Mouse (Mus musculus): Measurements from ENCODE around the gene Ankrd13b.

Gene Ankrd13b

GRCm38 (mm10) chr11:77508068-77509021 is 18.9 kb upstream of the Ankrd13b start:
- DNase-seq (ENCODE audit: low spot score in 2 of 2) = peak; percentile 81 to 83

DNA sequence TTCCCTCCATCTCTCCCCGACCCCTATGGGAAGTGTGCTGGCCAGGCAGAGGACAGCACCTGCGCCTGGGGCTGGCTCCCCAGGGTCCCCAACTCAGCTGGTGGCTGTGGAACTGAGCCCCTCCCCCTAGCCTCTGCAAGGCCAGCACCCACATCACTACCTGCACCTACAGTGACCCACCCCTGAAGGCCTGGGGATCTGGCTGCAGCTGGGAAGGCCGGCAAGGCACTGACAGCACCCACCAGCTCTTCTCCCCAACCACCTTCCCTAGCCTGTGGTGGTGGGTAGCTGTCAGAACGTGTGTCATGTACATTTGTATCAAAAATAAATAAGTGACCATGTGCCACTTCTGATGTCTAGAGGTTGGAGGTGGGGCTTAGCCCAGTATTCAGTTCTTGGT is 17.9 kb upstream of the Ankrd13b start:
- no peak for DNase-seq (ENCODE audit: low spot score in 2 of 2)

DNA sequence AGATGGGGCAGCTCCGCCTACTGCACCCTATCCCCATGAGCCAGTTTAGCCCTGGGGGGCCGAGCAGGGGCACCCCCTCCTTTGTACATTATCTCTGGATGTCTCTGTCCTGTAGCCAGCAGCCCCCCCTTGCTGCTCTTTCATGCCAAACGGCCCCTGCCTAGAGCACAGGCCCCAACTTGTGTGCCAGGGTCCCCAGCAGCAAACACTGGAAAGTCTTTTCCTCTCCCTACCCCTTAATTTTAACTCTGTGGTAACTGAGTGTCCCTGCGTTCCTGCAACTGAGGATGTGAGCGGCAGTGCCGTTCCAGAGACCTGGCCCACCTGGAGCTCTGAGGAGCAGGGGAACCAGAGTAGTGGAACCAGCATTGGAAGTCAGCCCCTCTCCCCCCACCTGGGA is 17.5 kb upstream of the Ankrd13b start:
- no peak for DNase-seq (ENCODE audit: low spot score in 2 of 2)

- DNase-seq (ENCODE audit: low spot score in 2 of 2) = no peak
Measured at GRCm38 (mm10) chr11:77506273-77506672, 16.8 kb upstream of the Ankrd13b start.

DNA sequence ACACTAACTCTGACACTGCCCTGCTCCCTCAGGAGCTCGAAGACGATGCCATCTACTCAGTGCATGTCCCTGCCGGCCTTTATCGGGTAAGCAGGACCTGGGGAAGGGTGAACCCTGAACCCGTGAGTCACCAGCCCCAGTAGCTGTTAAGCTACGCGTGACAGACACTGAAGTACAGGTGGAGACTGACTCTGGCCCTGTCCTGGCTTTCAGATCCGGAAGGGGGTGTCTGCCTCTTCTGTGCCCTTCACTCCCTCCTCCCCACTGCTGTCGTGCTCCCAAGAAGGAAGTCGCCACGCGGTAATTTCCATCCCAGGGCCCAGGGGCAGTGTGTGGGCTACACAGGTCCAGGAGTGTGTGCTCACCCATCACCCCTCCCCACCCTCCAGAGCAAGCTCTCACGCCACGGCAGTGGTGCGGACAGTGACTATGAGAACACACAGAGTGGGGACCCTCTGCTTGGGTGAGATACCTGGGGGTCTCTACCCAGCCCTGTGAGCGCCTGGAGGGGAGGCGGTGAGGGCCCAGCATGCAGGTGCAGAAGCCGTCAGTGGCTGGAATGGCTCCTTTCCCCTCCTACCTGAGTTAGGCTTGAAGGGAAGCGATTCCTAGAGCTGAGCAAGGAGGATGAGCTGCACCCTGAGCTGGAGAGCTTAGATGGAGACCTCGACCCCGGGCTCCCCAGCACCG is 16.0 kb upstream of the Ankrd13b start:
- DNase-seq (ENCODE audit: low spot score in 2 of 2) = no peak

- DNase-seq (ENCODE audit: low spot score in 2 of 2) = no peak
Measured at GRCm38 (mm10) chr11:77504377-77504776, 14.9 kb upstream of the Ankrd13b start.

DNA sequence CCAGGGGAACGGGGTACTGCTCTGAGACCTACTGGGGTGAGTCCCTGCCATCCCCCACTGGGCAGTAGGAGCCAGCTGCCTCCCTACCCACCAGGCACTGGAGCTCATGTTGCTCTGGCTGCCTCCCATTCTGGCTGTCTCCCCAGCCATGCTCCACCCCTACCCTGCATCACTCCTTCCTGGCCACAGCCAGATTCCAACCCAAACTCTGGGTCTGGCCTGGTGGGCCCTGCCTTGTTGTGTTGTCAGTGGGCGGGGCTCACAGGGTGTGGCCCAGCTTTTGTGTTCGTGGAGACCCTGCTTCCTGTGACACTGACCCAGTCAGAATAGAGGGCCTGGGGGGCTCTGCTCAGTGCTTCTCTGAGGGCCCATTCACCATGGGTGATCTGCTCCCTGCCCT is 14.0 kb upstream of the Ankrd13b start:
- DNase-seq (ENCODE audit: low spot score in 2 of 2) = peak in 1 of 2 experiments; percentile 51

- DNase-seq (ENCODE audit: low spot score in 2 of 2) = no peak
Measured at GRCm38 (mm10) chr11:77502481-77502880, 13.0 kb upstream of the Ankrd13b start.

- DNase-seq (ENCODE audit: low spot score in 2 of 2) = no peak
Measured at GRCm38 (mm10) chr11:77501971-77502370, 12.5 kb upstream of the Ankrd13b start.

GRCm38 (mm10) chr11:77501392-77501791 is 11.9 kb upstream of the Ankrd13b start:
- peak in 1 of 2 experiments; percentile 79 for DNase-seq (ENCODE audit: low spot score in 2 of 2)

- no peak for DNase-seq (ENCODE audit: low spot score in 2 of 2)
Measured at GRCm38 (mm10) chr11:77500361-77501325, 11.2 kb upstream of the Ankrd13b start.

DNA sequence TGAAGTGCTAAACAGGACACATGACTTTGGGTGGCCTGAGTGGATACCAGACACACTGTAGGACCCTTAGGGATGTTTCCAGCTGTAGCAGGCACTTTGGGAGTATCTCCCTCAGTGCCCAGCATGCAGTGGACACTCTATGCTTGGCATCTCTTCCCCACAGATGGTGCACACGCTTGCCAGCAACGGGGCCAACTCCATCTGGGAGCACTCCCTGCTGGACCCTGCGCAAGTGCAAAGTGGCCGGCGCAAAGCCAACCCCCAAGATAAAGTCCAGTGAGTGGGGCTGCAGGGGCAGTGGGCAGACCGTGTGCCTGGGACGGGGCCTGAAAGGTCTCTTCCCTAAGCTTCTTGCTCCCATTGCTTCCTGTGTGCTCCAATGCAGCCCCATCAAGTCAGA is 9.9 kb upstream of the Ankrd13b start:
- DNase-seq (ENCODE audit: low spot score in 2 of 2) = no peak

DNA sequence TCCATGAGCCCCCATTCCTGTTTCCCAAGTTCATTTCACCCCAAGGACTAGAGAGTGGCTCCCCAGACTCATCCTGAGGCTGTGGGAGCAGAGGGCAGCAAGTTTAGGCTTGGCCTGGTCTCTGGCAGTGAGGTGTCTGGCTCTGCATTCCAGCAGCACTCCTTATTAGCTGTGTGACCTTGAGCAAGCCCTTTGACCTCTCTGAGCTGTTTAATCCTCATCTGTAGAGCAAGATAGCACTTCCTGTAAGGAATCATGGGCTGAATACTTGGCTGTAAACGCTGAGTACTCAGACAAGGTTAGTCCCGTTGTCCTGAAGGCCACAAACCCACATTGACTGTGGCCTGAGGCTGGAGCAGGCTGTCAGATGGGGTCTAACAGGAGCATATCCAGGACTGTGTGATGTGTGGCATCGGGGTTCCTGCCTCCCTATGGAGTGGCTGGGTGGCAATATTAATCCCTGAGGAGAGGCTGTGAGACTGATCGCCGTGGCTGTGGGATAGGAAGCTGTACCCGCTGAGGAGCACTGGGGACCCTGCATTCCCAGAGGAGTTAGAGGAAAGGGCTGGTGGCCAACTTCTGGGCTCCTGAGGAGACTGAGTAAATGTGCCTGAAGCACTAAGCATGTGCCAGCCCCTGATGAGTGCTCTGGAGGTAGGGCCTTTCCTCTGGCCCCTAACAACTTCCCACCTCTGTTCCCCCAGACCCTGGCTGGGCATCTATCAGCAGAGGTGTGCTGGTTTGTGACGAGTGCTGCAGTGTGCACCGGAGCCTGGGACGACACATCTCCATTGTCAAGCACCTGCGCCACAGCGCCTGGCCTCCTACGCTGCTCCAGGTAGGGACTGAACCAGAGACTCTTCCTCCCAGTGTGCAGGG is 9.0 kb upstream of the Ankrd13b start:
- no peak for DNase-seq (ENCODE audit: low spot score in 2 of 2)

DNA sequence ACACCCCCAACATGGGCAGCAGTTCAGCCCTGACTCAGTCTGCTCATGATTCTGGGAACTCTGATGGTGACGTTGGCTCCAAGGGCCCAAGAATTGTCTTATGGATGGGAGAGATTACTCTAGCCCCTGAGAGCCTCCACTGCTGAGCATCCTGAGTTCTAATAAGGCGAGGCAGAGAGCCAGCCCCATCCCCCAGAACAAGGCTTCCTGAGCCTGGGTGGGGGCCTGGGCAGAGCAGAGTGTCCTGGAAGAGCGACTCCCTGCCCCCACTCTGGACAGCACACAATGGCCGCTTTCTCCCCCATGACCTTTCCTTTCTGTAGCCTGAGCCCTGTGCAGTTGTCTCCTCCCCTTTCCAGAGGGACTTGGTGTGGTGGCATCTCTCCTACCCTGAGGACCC is 8.4 kb upstream of the Ankrd13b start:
- peak in 1 of 2 experiments; percentile 67 for DNase-seq (ENCODE audit: low spot score in 2 of 2)

DNA sequence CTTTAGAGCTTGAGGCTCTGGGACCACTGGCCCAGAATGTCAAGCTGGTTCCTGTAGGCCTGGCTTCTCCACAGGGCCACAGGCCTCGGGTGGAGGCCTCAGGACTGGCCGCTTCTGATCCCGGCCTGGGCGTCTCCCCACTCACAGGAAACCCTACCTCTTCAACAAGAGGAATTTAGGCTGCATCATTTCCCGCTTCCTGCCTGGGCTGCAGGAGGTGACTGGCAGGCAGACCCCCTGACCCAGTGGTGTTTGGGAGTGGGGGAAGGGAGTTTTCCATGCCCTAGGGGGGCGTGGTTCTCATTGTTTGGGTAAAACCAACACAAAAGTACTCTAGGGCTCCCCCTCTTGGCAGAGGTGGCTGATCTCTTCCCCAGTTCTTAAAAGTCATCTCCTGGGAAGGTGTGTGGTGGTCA is 7.9 kb upstream of the Ankrd13b start:
- DNase-seq (ENCODE audit: low spot score in 2 of 2) = peak; percentile 87 to 91

- no peak for DNase-seq (ENCODE audit: low spot score in 2 of 2)
Measured at GRCm38 (mm10) chr11:77495507-77495906, 6.0 kb upstream of the Ankrd13b start.

- DNase-seq (ENCODE audit: low spot score in 2 of 2) = no peak
Measured at GRCm38 (mm10) chr11:77494782-77495181, 5.3 kb upstream of the Ankrd13b start.

DNA sequence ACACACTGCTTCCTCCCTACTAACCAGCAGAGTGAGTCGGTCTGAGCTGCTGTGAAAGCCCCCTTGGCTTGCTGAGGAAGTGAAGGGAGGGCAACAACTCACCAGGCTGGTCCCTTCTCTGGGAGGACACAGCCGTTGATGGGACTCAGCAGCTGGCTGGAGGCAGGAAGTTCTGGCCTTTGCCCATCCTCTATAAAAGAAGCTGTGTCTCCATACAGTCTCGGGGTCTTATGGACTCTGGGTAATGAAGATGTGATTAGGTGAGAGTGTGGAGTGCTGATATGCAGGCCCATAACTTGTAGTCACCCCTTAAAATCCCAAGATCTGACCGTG is 4.8 kb upstream of the Ankrd13b start:
- DNase-seq (ENCODE audit: low spot score in 2 of 2) = no peak

GRCm38 (mm10) chr11:77493512-77494343 is 4.2 kb upstream of the Ankrd13b start, which contains the start of gene Git1:
Gene Git1 (plus strand): TSS chr11:77493562.
- no peak for DNase-seq (ENCODE audit: low spot score in 2 of 2)

DNA sequence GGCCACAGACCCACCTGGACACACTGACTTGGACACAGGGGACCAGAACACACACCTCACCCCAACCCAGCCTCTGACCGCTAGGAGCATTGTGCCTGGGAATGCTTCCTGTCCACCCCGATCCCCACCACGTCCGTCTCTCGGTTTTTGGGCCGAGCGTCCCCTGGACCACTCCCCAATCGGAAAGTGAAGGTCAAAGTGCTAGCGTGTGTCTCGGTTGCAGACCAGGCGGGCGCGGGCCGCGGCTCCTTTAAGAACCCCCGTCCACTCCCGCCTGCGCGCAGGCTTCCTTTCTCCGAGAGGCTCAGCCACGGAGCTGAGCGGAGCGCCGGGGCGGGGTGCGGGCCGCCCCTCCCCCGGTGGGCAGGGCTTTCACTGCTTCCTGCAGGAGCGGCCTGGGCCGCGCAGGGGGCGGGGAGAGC is 3.4 kb upstream of the Ankrd13b start:
- DNase-seq (ENCODE audit: low spot score in 2 of 2) = peak; percentile 93 to 95
